Mouse (Mus musculus) heart, embryonic 15.5 days (tissue): Measurements from ENCODE around the gene Rplp0. TPM values are rescaled to one million over a fixed set of nuclear protein-coding genes. Genes with fewer than 3 reads are reported as not detected.

Experiments used
- ATAC-seq: fragments of 200-750 bp; cut with Nextera tagmentation; replicated peaks from 2 replicates; pipeline ENCODE4 v1.8.0; 2017; ENCODE audit warnings: low read depth, moderate TSS enrichment; ENCODE audit not compliant: insufficient number of reproducible peaks, insufficient read depth, low FRiP score
- H3K27ac ChIP-seq: fragments of 300-500 bp; sonication (generic); 2 replicates; pipeline ENCODE4 v1.5.1; 2015; ENCODE audit warnings: mild to moderate bottlenecking, inconsistent platforms
- H3K27me3 ChIP-seq: fragments of 300-500 bp; sonication (generic); 2 replicates; pipeline ENCODE4 v1.6.1; 2015; ENCODE audit warnings: inconsistent platforms
- H3K36me3 ChIP-seq: fragments of 300-500 bp; sonication (generic); 2 replicates; pipeline ENCODE4 v1.6.1; 2015; ENCODE audit warnings: mild to moderate bottlenecking, inconsistent platforms
- H3K4me1 ChIP-seq: fragments of 300-500 bp; sonication (generic); replicated peaks from 2 replicates; pipeline ENCODE4 v1.6.1; 2015; ENCODE audit warnings: inconsistent platforms
- H3K4me2 ChIP-seq: fragments of 300-500 bp; sonication (generic); 2 replicates; pipeline ENCODE4 v1.6.1; 2015; ENCODE audit warnings: inconsistent platforms, mild to moderate bottlenecking, moderate library complexity
- H3K4me3 ChIP-seq: fragments of 300-500 bp; sonication (generic); 2 replicates; pipeline ENCODE4 v1.5.1; 2015; ENCODE audit warnings: mild to moderate bottlenecking, inconsistent platforms
- H3K9ac ChIP-seq: fragments of 300-500 bp; sonication (generic); 2 replicates; pipeline ENCODE4 v1.6.1; 2015; ENCODE audit warnings: mild to moderate bottlenecking, inconsistent platforms
- H3K9me3 ChIP-seq: fragments of 300-500 bp; sonication (generic); replicated peaks from 2 replicates; pipeline ENCODE4 v1.6.1; 2016; ENCODE audit warnings: inconsistent platforms
- WGBS: fragments of 180-500 bp; shearing (Covaris S2); methylation state at CpG from one replicate; pipeline ENCODE4 v1.1.7; 2015; ENCODE audit warnings: mixed read lengths; 5-methylcytosine and 5-hydroxymethylcytosine counted together
- polyA plus RNA-seq: library from polyadenylated mRNA; unstranded; fragments of >200 nt; fragmentation: Nextera tagmentation; extraction: Ambion mirVana; gene quantifications from 2 replicates; pipeline ENCODE4 v1.2.1, GENCODE M21; 2015

Gene Rplp0
- polyA plus RNA-seq, 1 experiment from 2014 or later, result 925 TPM

DNA sequence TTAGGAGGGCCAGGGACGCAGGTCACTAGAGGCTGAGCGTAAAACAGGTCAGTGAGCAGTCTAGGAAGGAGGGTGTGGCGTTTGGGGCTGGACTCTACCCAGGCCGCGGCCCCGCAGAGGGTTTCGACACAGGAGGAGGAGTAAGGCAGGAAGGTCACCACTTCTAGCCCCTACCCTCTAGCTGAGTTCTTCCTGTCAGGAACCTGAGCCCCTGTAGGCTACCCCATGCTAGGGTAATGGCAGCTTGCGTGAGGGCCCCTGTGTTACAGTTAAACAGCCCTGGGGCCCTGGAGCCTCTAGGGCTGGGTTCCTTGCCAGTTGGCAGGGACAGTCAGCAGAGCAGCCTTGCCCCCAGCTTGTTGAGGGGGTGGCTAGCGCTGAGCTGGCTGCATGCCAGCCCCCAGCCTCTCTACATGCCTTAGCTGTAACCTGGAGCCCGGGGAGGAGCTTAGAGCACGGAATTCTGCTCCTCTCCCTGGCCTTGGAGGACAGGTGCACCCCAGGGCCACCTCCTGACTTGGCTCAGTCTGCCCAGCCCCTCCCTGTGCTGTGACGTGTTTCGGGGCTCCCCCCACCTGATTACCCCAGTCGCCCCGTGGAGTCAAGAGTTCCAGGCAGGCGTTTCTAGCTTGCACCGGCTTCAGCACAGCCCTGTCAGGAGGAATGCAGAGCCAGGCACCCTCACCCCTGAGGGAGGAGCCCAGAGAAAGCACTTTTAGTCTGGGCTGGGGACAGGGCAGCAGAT is 15.6 kb upstream of the Rplp0 start:
- no peaks in the 10 kb centered on the region for H3K27me3 ChIP-seq
- peak; percentile 72 for ATAC-seq
- H3K9ac ChIP-seq, result peak overlapping the region; percentile 31
- H3K4me3 ChIP-seq, result peak overlapping the region; percentile 18
- WGBS, result 14% methylated on average over 17 of the region's 17 CpGs
- H3K9me3 ChIP-seq, result no peaks in the 10 kb centered on the region
- peaks cover 43% of the 10 kb centered on the region for H3K4me1 ChIP-seq
- H3K4me2 ChIP-seq, result peak overlapping the region; percentile 50
- peaks cover 22% of the 10 kb centered on the region for H3K36me3 ChIP-seq
- H3K27ac ChIP-seq, result peak overlapping the region; percentile 87

DNA sequence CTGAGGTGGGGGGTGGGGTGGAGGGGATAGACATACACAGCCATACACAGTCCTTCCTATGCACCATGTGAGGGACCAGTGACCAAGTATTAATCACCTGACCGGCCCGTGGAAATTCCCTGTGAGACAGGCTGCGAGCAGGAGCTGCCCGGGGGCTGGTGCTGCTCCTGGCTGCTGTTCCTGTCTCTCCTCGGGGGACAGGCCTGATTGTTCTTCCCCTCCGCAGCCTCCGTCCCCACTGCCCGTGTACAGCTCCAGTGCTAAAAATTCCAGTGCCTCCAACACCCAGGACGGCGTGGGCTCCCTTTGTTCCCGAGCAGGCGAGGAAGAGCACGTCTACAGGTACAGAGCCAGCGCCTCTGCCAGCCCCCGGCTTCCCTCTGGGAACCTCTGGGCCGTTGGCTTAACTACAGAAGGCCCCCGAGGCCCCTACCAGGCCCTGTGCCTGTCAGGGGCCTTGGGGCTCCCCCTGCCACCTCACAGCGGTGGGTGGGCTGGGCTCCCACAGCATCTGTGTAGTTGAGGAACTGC is 14.5 kb upstream of the Rplp0 start:
- Histone ChIP-seq H3K4me1 (peaks cover 37% of the 10 kb centered on the region), H3K27ac (peak overlapping the region; percentile 87), H3K27me3 (no peaks in the 10 kb centered on the region), H3K36me3 (peaks cover 29% of the 10 kb centered on the region), H3K9me3 (no peaks in the 10 kb centered on the region), H3K4me2 (no peak overlapping the region; the same call in 1 of the 2 replicates), H3K4me3 (no peak overlapping the region), H3K9ac (no peak overlapping the region)
- ATAC-seq, result no peak
- WGBS, result 57% methylated on average over 18 of the region's 18 CpGs

DNA sequence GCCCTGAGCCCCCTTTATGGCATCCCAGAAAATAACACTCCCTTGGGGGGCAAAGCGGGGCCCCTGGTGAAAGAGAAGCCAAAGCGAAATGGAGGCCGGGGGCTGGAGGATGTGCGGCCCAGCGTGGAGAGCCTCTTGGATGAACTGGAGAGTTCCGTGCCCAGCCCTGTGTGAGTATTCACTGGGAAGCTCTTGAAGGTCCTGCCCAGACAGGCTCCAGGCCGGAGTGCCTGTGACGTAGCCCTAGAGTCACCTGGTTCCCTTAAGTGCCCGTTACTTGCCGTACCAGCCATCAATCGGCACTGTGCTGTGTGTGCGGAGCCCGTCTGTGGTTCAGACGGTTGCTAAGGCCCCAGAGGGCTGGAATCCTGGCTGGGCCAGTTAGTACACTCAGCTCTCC is 13.6 kb upstream of the Rplp0 start:
- Histone ChIP-seq H3K36me3 (peaks cover 32% of the 10 kb centered on the region), H3K9me3 (no peaks in the 10 kb centered on the region), H3K4me1 (peaks cover 37% of the 10 kb centered on the region), H3K4me3 (no peak overlapping the region), H3K4me2 (no peak overlapping the region), H3K9ac (no peak overlapping the region), H3K27me3 (no peaks in the 10 kb centered on the region), H3K27ac (no peak overlapping the region)
- WGBS, result 89% methylated on average over 14 of the region's 14 CpGs
- ATAC-seq, result no peak

DNA sequence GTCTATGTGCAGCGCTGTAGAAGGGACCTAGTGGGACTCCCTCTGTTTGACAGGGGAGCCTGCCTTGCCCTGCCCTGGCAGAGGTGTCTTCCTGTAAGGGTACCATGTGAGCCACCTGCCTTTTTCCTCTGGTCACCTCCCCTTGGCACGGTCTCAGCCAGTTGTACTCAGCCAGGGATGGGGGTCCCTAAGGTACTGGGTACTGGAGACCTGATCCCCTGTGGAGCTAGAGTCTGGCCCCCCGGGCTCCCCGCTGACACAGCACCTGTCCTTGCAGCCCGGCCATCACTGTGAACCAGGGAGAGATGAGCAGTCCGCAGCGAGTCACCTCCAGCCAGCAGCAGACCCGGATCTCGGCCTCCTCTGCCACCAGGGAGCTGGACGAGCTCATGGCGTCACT is 12.7 kb upstream of the Rplp0 start:
- Histone ChIP-seq H3K4me2 (no peak overlapping the region), H3K9ac (0 out of 2 replicates have a peak overlapping the region, but pooled peaks have one; percentile 9), H3K36me3 (peaks cover 34% of the 10 kb centered on the region), H3K9me3 (no peaks in the 10 kb centered on the region), H3K4me1 (peaks cover 37% of the 10 kb centered on the region), H3K4me3 (no peak overlapping the region), H3K27ac (no peak overlapping the region), H3K27me3 (no peaks in the 10 kb centered on the region)
- WGBS, result 73% methylated on average over 11 of the region's 11 CpGs
- ATAC-seq, result no peak

DNA sequence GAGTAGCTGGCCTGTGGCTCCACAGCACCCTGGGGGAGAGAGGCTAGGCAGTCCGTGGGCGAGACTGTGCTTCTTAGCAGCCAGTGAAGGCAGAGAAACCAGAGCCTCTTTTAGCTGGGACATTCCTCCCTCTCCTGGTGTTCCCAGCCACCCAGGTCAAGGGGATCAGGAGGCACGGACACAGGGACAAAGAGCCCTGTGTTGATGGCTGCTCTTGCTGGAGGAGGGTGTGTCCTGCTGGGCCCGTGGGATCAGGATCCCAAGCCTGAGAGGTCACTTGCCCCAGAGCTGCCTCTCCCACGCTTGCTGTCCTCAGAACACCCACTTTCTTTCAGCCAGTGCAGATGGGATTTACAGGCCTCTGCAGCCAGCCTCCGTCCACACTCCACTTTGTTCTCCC is 12.3 kb upstream of the Rplp0 start:
- H3K4me3 ChIP-seq, result no peak overlapping the region
- H3K36me3 ChIP-seq, result peaks cover 38% of the 10 kb centered on the region
- WGBS, result 57% methylated on average over 6 of the region's 6 CpGs
- 0 out of 2 replicates have a peak overlapping the region, but pooled peaks have one; percentile 9 for H3K9ac ChIP-seq
- H3K4me1 ChIP-seq, result peaks cover 36% of the 10 kb centered on the region
- H3K4me2 ChIP-seq, result no peak overlapping the region
- no peak overlapping the region for H3K27ac ChIP-seq
- no peaks in the 10 kb centered on the region for H3K9me3 ChIP-seq
- ATAC-seq, result no peak
- H3K27me3 ChIP-seq, result no peaks in the 10 kb centered on the region

DNA sequence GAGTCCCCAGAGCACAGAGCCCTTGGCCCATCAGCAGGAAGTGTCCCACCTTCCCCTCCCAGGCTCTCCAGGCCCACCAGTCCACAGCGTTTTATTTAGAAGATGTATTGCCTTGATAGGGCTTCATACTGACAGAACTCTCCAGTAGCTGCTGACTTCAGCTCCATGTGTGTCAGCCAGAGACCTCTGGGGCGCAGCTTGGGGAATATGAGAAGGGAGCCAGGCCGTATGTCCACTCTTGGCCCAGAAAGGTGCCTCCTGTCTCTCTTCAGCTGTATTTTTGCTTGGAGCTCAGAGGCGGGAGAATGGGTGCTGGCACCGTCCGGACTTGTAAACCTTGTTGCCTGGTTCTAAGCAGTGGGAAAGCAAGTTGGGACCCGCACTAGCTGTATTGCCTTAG is 11.8 kb upstream of the Rplp0 start:
- Histone ChIP-seq H3K36me3 (peaks cover 42% of the 10 kb centered on the region), H3K9ac (no peak overlapping the region), H3K9me3 (no peaks in the 10 kb centered on the region), H3K4me1 (peaks cover 31% of the 10 kb centered on the region), H3K4me3 (no peak overlapping the region), H3K4me2 (no peak overlapping the region), H3K27me3 (no peaks in the 10 kb centered on the region), H3K27ac (no peak overlapping the region)
- WGBS, result 80% methylated on average over 7 of the region's 7 CpGs
- no peak for ATAC-seq

DNA sequence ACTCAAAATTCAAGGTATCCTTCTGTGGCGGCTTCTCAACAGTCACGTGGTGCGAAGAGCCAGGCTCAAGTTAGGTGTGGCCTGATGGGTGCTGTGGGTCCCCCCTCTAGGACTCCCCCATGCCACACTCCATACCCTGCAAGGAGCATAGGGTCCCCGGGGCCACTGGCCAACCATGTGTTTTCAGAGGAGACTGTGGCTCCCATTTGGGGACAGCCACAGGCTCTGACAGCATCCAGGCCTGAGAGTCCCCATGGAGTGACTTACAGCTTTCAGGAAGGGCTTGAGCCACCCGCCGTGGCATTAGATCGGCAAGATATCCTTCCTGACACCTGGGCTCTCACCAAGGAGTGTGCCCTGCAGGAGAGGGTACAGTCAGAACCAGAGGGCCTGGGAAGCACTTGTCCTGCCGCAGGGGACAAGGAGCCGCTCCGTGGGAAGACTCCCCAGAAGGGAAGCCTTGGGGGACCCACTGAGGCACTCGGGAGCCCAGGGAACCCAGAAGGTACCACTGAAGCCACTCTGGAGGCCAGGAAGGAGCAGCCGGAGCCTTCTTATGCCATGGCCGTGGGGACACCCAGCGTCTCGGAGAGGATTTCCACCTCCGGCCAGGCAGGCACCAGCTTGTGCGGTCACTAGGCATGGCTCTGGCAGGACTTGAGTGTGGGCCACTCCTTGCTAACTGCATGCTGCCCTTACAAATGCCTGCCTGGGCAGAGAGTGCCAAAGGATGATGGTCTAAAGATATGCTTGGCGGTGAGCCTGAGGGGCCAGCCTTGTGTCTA is 10.6 kb upstream of the Rplp0 start:
- WGBS, result 88% methylated on average over 18 of the region's 18 CpGs
- no peaks in the 10 kb centered on the region for H3K9me3 ChIP-seq
- no peak overlapping the region for H3K4me3 ChIP-seq
- H3K36me3 ChIP-seq, result peaks cover 55% of the 10 kb centered on the region
- no peak overlapping the region for H3K4me2 ChIP-seq
- H3K9ac ChIP-seq, result no peak overlapping the region
- no peak overlapping the region for H3K27ac ChIP-seq
- H3K4me1 ChIP-seq, result peaks cover 19% of the 10 kb centered on the region
- H3K27me3 ChIP-seq, result no peaks in the 10 kb centered on the region
- no peak for ATAC-seq

DNA sequence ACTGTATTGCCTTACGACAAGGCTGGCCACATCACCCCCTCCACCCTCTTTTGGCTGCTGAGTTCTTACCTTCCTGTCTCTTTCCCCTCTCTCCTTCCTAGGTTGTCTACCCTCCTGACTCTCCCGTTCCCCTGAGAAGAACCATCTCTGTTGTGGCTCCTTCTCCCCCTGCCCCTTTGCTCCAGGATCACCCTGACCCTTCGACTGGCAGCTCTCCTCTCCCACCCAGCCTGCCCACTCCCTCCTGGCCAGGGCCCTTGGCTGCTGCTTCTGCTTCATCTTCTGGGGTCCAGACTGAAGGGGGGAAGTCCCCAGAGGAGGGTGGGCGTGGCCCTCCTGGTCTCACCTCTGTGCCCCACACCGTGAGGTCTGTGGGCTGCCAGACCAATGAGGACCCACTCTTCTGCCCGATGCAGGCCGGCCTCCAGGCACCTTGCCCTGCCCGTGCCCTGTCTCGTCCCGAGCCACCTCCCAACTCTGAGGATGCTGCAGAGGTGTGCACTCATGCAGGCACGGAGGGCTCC is 8.7 kb upstream of the Rplp0 start:
- WGBS, result 75% methylated on average over 11 of the region's 11 CpGs
- H3K9ac ChIP-seq, result no peak overlapping the region
- H3K4me1 ChIP-seq, result peaks cover 6% of the 10 kb centered on the region; the same call in 1 of the 2 replicates
- ATAC-seq, result no peak
- H3K27ac ChIP-seq, result no peak overlapping the region
- H3K36me3 ChIP-seq, result peaks cover 66% of the 10 kb centered on the region
- no peak overlapping the region for H3K4me2 ChIP-seq
- no peak overlapping the region for H3K4me3 ChIP-seq
- H3K9me3 ChIP-seq, result no peaks in the 10 kb centered on the region
- H3K27me3 ChIP-seq, result no peaks in the 10 kb centered on the region

DNA sequence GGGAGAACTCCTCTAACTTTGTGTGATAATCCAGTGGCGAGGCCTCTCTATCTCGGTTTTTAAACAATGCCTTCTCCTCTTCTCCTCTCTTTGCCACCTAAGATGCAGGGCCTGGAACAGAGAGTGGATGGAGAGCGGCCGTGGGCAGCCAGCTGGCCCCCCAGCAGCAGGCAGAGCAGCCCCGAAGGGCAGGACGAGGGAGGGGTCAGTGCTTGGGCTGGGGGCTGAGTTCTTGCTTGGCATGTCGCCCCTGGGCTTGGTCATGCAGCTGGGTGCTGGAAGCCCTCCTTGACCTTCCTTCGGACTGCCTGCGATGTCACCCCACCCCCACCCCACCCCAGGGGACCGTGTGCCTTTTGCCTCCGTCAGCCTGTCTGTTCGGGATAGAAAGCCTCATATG is 7.9 kb upstream of the Rplp0 start:
- Histone ChIP-seq H3K4me3 (no peak overlapping the region), H3K27me3 (no peaks in the 10 kb centered on the region), H3K27ac (no peak overlapping the region), H3K4me1 (peaks cover 10% of the 10 kb centered on the region), H3K9ac (no peak overlapping the region), H3K9me3 (no peaks in the 10 kb centered on the region), H3K4me2 (no peak overlapping the region), H3K36me3 (peaks cover 57% of the 10 kb centered on the region)
- no peak for ATAC-seq
- 72% methylated on average over 12 of the region's 12 CpGs for WGBS

DNA sequence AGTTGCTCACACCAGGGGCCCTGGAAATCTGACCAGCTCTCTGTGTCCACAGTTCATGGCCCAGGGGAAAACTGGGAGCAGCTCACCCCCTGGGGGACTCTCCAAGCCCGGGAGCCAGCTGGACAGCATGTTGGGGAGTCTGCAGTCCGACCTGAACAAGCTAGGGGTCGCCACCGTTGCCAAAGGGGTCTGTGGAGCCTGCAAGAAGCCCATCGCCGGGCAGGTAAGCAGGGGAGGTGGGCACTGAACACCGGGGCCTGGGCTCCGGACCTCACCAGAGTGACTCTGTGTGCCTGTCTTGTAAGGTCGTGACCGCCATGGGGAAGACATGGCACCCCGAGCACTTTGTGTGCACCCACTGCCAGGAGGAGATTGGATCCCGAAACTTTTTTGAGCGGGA is 7.5 kb upstream of the Rplp0 start:
- H3K4me3 ChIP-seq, result no peak overlapping the region
- H3K4me1 ChIP-seq, result peaks cover 8% of the 10 kb centered on the region
- no peak overlapping the region for H3K4me2 ChIP-seq
- H3K27me3 ChIP-seq, result no peaks in the 10 kb centered on the region
- no peak overlapping the region for H3K27ac ChIP-seq
- 86% methylated on average over 13 of the region's 13 CpGs for WGBS
- no peaks in the 10 kb centered on the region for H3K9me3 ChIP-seq
- no peak for ATAC-seq
- no peak overlapping the region for H3K9ac ChIP-seq
- peaks cover 55% of the 10 kb centered on the region for H3K36me3 ChIP-seq

DNA sequence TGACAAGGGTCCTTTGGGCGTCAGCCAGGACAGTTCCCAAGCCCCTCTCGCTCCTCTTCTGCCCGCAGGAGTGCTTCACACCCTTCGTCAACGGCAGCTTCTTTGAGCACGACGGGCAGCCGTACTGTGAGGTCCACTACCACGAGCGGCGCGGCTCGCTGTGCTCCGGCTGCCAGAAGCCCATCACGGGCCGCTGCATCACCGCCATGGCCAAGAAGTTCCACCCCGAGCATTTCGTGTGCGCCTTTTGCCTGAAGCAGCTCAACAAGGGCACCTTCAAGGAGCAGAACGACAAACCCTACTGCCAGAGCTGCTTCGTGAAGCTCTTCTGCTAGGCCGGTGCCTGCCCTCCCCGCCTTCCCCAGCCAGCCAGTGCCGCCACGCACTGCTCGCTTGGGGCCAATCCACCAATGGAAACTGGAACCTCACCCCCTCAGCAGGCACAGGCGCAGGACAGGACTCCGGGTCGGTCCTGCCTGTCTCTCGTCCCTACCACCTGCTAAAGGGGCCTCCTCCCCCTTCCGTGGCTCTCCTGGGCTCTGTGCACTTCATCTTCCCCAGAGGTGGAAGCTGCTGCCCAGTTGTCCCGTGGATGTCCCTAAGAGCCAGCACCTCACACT is 5.4 kb upstream of the Rplp0 start:
- Histone ChIP-seq H3K36me3 (peaks cover 42% of the 10 kb centered on the region), H3K9ac (no peak overlapping the region), H3K27me3 (no peaks in the 10 kb centered on the region), H3K4me1 (peaks cover 5% of the 10 kb centered on the region), H3K4me3 (no peak overlapping the region), H3K27ac (no peak overlapping the region), H3K4me2 (no peak overlapping the region), H3K9me3 (no peaks in the 10 kb centered on the region)
- 85% methylated on average over 33 of the region's 33 CpGs for WGBS
- ATAC-seq, result no peak
